Mouse (Mus musculus) MEL-GATA-1-ER (cell line): Measurements from ENCODE around the gene Rasgef1a.
A peak's percentile ranks its signal among the peaks of the same experiment; 100 is the strongest.

Experiments
- DNase-seq: peaks from one replicate; pipeline ENCODE4 v3.0.0-alpha.2; 2012; ENCODE audit warnings: low read depth; ENCODE audit errors: extremely low read depth

Gene Rasgef1a

DNA sequence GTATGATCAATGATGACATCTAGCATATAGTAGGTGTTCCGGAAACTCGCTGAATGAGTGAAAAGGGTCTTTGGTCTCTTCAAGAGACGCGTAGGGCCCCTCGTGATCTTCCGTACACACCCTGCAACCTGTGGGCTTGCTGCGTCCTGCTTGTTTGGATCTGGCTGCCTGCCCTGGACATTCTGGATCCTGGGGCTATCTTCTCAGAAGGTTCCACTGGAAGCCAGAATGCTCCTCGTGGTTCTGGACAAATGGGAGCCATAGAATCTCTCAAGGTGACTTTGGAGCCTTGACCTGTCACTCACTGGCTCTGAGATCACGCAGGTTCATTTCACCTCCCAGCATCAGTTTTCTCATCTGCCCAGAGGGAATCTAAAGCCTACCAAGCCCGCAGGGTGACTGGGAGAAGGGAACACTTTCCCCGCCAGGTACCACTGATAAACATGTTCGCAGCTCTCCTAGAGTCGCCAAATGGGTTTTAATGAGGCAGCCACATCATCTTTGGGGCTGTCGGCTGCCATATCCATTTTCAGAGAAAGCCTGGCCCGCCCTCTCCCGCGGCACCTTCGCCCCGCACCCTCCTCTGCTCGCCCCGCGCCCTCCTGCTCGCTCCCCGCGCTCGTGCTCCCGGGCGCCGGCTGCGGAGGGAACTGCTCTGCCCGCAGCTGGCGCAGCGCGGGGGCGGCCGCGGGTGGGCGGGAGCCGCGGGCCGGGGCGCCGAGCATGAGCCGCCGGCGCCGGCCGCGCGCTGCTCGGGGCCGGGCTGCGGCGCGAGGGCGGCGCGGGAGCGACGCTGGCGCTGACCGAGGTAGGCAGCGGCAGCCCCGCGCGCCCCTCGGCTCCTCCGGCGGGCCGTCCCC, at the start of gene Rasgef1a:
Rasgef1a (plus strand) TSS at position 683 of the 860 bp plus-strand sequence.
- no peak for DNase-seq

DNA sequence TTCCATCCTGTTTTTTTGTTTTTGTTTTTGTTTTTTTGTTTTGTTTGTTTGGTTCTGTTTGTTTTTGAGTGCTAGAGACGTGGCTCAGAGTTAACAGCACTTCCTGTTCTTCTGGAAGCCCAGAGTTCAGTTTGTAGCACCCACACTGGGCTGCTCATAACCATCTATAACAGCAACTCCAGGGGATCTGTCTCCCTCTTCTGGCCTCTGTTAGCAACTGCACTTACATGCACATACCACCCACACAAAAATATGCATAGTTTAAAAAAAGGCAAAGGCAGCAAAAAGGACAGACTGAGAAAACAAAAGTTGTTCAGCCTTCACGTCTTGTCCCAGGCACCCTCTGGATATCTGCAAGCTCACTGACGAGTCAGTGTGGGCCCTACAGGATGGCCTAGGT, 48.0 kb upstream of the Rasgef1a start:
- DNase-seq: no peak

DNA sequence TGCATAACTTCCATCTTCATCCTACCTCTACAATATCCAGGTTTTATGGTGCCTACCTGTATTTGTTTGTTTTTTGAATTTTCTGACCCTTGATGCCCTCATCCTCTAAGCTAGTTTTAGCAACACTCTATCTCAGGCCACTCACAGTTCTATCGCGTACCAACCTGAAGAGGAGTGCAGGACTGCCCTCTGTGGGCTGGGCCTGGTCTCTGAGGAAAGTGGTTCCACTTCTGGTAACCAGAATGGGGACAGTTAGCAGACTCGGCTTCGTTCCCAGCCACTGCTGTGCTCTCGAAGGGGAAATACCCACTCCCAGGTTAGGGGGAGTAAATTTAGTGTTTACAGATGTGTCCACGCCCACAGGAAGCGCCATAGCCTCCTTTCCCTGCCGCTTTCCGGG, 44.5 kb upstream of the Rasgef1a start:
- no peak for DNase-seq

DNA sequence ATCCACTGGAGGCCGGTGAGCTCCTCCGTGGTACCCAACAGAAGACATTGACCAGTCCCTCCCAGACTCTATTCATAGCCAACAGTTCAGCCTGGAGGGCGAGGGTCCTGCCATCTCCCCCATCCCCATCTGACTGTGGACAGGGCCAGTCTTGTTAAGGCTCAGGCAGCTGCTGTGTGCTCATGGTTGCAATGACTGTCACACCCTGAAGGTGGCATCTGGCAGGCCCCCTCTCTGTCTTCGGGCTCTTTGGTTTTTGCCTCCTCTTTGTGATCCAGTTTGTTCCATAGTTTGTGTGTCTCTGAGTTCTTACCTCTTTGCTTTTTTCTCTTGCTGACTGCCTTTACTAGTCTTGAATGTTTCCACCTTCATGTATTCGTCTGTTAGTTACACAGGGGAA, 24.1 kb upstream of the Rasgef1a start:
- DNase-seq: no peak

DNA sequence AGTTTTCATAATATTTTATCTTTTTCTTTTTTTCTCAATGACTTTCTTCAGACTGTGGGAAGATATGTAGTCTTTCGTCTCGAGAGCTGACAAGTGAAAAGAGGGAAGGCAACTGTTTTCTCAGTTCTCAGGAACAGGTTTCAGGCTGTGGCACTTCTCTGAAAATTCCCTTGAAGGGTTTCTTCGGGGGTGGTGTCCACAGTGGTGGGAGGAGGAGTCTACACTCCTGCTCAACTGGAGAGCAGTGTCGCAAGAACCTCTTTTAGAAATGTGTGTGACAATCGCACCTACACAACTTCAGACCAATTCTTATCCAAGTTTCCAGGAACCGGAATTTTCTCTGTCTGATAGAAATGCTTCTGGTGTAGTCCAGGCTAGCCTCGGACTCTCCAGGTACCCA, 22.0 kb upstream of the Rasgef1a start:
- DNase-seq: no peak

DNA sequence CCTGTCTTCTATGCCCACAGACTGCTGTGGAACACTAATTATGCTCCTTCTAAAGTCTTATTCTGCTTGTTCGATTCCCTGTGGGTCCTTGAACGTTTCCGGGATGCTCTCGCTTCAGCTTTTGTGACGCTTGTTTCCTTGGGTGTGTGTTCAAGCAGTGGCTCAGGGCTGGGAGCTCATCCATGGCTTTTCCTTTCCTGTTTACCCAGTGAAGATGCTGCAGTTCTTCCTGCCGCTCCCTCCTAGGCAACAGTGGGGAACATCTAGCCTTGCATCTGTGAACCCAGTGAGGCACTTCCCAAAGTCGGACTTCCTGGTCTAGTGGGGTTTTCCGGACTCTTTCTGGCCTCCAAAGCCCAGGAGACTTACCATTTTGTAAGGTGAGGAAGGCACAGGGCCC, 20.6 kb upstream of the Rasgef1a start:
- no peak for DNase-seq

DNA sequence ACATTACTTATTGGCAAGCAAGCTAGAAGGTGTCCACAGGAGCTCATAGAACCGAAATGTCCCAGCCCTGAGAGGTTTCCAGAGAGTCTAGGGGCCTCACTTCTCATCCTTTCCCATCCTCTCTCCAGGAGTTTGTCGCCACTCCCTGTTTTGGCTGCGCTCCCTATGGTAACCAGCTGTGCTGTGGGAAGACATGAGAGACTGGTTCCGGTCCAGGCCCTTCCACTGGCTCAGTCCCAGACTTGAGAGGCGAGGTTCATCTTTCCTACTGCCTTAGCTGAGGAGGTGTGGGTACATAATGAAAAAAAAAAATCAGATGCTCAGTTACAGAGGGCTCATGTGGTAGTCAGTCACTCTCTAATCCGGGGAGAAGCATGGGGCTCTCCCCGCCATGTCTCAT, 19.9 kb upstream of the Rasgef1a start:
- DNase-seq: no peak

DNA sequence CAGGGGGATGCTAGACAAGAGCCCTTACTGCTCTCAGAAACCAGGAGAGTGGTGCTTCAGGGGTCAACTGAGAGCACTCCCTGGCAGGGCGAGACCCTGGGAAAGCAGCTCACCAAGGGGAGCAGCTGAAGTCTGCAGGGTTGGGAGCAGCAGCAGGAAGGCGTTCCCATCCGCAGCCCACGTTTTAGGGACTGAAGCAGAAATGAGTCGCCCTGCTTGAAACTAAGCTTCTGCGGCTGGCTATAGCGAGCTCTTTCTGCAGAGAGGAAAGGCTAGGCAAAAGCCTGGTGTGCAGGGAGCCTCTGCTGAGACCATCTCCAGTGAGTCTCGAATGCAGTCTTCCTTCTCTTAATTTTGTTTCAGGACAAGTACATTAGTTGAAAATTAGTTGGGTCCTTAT, 19.3 kb upstream of the Rasgef1a start:
- DNase-seq: no peak

DNA sequence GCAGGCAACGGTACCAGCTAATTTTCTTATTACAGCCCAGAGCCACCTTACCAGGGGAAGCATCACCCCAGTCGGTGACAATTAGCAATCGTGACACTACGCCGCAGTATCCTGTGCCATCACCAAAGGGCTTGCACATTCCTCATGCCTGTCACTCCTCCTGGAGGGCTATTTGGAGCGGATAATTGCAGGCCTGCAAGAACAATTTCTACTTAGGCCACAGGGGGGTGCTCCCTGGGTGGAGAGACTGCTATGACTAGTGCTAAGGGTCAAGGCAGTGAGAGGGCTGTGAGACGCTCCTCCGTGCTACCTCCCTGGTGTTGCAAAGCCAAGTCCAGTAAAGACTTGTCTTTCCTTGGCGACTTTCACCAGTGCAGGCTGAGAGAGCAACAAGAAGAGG, 16.1 kb upstream of the Rasgef1a start:
- DNase-seq: no peak

DNA sequence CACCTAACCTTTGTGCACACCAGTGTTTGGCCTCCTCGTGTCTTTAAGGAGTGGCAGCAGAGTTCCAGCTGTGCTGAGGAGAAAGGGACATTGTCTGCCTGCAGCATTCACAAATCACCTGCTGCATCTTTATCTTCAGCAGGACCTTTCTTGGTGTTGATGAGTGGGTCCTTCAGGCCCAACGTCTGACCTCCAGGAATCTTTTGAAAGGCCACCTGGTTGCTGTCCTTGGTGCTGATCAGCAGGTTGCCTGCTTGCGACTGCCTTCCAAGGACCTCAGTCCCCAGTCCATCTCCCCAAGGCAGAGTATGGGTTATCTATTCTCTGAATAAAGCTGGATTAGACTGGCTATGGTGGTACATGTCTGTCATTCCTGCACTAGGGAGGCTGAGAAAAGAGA, 10.0 kb upstream of the Rasgef1a start:
- no peak for DNase-seq

DNA sequence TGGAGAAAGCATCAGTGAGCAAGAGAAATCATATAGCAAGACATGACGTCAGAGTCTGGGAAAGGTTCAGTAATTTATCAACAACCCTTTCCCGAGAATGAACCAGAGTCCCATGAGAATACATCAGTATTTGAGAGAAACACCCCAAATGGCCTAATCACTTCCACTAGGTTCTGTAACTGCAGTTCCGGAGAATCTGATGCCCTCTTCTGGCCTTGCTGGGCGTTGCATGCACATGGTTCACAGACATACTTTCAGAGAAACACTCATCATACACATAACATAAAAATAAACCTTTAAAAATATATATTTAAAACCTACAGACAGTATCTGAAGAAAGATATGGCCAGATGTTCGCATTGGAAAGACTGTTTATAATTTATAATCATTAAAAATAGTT, 3.9 kb upstream of the Rasgef1a start:
- peak; percentile 10 for DNase-seq

DNA sequence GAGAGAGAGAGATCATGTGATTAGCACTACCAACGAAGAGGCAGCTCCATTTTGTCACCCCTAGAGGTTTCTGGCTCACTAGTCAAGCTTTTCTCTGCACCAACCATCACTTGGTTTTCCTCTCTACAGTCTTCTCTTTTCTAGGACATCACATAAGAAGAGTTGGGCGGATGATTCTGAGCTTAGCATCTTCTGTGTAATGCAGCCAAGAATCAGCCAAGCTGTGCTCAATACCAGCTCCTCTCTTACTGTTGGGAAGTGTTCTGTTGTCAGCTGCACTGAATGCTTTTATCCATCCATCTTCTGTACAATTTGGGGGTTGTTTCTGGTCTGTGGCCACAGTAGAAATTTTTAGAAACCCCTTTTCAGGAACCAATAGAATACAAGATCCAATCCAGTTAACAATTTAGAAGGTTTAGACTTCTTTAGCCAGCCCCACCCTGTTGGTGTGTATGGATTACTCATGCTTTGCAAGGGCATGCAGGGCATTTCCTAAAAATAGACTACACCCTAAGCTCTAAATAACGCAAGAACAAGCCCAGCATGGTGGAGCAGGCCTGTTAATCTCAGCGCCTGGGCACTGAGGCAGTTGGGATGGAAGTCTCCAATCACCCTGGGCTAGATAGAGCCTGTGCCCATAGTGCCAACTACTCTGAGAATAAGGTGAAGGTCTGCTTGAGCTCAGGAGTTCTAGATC, 3.2 kb upstream of the Rasgef1a start:
- DNase-seq: no peak

DNA sequence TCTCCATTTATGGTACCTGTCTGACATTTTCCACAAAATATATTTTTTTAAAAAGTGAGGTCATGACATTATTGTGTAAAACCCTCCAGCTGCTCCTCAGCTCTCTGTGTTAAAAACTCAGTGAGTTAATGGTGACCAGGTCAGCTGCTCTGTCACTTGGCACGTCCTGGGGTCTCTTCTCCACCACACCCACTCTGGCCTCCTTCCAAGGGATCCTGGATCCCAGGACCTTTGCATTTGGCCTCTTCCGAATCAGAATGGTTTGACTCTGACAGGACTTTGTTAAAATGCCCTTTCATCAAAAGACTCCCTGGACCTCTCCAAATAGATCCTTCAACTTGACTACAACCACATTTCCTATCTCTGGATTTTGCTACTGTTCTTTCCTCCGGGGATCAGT, 982 bp upstream of the Rasgef1a start:
- DNase-seq: no peak

DNA sequence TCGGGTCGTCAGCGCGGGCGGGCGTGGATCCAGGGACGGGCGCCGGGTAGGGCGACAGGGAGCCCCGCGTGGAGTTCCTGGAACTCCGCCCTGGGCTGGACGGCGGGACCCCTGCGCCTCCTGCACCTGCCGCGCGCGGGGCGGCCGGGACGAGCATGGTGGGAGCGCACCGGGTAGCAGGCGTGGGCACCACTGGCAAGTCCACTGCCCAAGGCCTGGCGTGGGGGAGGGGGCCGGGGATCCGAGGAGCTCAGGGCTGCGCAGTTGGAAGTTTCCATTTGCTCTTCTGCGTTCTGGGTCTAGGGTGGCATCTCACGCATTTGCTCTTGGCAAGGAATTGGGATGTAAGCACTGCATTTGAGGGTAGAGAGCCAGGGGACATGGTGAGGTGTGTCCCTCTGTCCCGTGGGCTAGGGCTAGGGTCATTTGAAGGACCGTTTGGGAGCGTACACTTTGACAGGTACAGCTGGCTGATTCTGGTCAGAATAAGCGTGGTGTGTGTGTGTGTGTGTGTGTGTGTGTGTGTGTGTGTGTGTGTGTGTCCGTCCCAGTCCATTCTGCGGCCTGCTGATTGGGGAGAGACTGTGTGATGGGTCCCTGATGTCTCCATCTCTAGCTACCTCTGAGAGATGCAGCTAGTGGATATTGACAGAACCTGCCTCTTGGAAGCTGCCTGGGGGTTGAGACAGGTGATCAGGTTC, 528 bp downstream of the Rasgef1a start:
- DNase-seq: no peak

DNA sequence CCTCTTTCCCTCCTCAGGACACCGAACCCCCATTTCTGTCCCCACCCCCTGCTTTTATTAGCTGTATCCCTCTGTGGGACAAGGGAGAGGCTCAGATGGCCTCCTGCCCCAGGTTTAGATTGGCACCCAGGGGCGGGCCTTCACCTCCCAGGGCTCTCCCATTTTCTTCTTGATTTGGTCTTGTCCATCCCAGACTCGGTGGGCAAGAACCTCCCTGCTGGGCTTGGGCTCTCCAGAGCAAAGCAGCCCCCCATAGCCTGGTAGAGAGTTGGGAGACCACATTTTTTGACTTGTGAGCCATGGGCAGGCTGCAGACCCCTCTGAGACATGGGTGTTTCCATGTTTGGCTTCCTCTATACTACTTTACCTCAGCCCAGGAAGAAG, 1.1 kb downstream of the Rasgef1a start:
- DNase-seq: no peak

DNA sequence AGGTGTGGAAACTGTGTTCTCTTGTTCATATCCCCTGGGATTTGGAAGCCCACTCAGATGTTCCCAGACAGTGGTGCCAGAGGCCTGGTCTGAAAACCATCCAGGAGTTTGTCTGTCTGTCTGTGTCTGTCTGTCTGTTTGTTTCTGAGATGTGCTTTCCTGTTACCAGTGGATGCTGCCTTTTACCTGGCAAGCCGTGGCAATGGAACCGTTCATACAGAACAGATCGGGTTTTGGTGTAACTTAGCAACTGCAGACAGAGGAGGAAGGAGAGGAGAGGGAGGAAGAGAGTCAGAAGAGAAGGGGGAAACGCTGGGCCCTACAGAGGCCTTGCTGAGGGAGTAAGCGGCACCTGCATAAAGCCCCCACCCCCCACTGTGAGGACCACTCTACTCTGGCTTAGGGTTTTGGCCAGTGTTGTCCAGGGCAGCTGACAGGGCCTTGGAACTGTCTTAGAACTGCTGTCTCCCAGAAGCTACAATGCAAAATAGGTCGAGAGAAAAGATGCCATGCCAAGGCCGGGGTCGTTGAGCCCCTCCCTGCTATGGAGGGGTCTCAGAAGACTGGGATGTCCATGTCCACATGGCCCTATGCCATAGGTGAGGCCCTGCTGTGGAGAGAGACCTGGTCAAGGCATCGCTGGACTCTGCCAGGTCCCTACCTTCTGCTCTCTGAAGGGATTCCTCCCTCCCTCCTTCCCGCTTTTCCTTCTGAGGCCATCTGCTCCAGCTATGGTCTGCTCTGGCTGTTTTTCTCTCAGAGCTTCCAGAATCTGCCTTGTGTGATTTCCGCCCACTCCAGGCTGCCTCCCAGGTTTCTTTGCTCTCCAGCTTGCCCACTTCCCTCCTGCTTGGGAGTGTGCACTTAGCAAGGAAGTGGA, 2.0 kb downstream of the Rasgef1a start:
- no peak for DNase-seq

DNA sequence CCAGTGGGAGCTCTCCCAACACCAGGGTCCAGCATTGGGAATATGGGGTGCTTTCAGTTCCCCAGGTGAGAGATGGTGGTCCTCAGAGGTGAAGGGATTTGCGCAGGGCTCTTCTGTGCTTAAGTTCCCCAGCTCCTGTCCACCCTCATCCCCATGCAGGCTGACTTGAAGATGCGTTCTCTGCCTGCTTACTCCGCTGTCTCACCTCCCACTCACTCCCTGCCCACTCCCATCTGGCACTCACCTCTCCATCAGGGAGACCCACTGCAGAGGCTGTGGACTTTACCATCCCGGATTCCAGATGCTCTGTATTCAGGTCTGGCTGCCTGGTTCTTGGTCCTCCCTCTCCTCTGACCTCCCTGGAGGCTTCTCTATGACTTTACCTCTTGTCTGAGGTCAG, 3.6 kb downstream of the Rasgef1a start:
- no peak for DNase-seq

DNA sequence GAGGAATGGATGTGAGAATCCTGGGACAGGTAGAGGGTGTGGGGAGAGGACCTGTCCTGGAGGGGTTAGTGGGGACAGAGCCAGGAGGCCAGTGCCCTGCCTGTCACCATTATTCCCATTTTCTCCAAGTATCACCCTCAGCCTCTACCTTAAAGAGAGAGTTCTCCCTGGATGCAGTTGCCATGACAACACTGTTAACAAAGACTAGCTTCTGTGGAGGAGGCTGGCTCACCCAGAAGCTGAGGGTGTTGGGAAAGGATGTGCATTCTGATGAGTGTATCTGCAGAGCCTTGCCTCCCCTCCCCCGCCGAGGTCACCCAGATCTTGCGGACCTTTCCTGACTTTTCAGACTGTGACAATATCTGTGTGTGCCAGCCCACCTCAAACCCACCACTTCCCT, 4.7 kb downstream of the Rasgef1a start:
- DNase-seq: no peak

DNA sequence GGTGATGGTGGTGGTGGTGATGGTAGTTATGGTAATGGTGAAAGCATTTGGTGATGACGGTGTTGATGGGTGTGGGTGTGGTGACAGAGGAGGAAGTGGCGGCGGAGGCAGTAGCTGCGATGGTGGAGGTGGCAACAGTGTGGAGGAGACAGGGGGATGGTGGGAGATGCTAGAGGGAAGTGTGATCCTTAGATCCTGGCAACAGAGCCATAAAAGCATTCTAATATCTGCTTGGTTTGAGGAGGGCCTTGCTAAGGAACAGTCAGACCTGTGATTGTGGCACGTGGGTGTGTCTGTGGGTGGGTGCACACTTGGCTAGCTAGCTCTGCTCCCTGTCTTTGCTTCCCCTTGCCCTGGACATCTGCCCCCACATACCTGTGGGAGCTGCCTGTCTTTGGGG, 7.4 kb downstream of the Rasgef1a start:
- DNase-seq: no peak

DNA sequence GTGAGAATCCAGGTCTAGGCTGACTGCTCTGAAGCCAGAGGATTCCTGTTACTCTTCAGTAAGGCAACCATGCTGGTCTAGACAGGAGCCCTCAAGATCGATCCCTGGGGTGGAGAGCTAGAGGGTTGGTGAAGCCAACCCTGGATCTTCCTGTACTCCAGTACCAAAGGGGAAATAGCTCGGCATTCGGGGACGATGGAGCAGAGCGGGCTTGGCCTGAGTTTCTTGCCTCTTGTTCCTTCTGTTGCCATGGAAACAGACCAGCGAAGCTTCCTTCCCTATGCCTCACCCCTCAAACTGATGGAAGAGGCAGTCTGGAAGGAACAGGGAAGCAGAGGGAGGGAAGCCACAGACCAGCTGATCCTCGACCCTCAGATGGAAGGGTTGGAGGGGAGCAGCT, 8.3 kb downstream of the Rasgef1a start:
- no peak for DNase-seq

DNA sequence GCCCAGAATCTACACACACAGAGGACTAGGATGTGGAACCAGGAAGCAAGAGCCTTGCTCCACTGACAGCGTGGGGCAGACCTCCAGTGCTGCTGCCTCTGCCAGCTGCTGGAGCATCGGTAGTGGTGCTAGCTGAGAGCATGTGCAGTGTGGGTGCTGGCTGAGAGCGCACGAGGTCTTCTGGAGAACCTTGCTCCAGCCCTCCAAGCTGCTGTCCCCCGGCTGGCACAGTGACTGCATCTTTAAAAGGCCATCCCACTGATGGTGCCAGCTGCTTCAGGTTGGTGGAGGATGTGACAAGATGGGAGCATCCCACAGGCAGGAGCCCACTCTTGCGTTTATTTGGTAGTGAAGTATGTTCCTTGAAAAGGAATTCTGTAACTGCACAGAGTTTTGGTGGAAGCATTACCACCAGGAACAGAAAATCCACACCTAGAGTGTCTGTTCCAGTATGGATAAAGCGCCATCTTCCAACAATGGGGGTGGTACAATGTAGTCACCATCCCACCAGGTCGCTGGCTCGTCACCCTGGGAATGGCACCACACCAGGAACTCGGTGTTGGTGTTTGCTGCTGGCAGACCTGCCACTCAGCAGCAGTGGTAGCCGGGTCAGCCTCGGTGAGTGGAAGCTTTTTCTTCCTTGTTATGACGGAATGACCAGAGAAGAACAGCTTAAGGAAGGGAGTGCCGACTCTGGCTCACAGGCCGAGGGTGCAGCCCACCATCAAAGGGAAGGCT, 11.8 kb downstream of the Rasgef1a start:
- no peak for DNase-seq
